Mouse (Mus musculus) cerebellum, adult (tissue): ENCODE results near the gene Acvr1b.

ENCODE experiments used
- ATAC-seq: cut with Nextera tagmentation; 2 replicates; pipeline ENCODE4 v1.9.2; 2017; ENCODE audit warnings: mild to moderate bottlenecking, moderate library complexity, mixed read lengths; ENCODE audit not compliant: insufficient number of reproducible peaks, low FRiP score, low TSS enrichment

Acvr1b gene

GRCm38 (mm10) chr15:101194951-101195823, 21.3 kb downstream of the Acvr1b start:
- ATAC-seq: no peak

GRCm38 (mm10) chr15:101196079-101196795, 22.4 kb downstream of the Acvr1b start:
- no peak for ATAC-seq

- ATAC-seq: no peak
Observed at GRCm38 (mm10) chr15:101196961-101197360, 23.1 kb downstream of the Acvr1b start.

GRCm38 (mm10) chr15:101197497-101198179, 23.8 kb downstream of the Acvr1b start:
- no peak for ATAC-seq

GRCm38 (mm10) chr15:101198218-101198617, 24.4 kb downstream of the Acvr1b start:
- ATAC-seq: peak; percentile 65

GRCm38 (mm10) chr15:101198850-101199249, 25.0 kb downstream of the Acvr1b start:
- ATAC-seq: no peak

GRCm38 (mm10) chr15:101200777-101201295, 27.0 kb downstream of the Acvr1b start:
- no peak; the same call in 1 of the 2 replicates for ATAC-seq

GRCm38 (mm10) chr15:101201414-101201813, 27.5 kb downstream of the Acvr1b start:
- ATAC-seq: peak; percentile 49

GRCm38 (mm10) chr15:101203673-101204072, 29.8 kb downstream of the Acvr1b start:
- no peak for ATAC-seq

GRCm38 (mm10) chr15:101204781-101205180, 30.9 kb downstream of the Acvr1b start:
- ATAC-seq: no peak

- 0 out of 2 replicates have a peak, but pooled peaks have one; percentile 54 for ATAC-seq
Observed at GRCm38 (mm10) chr15:101210228-101210627, 36.4 kb downstream of the Acvr1b start.

GRCm38 (mm10) chr15:101210998-101211613, 37.2 kb downstream of the Acvr1b start:
- peak; percentile 53; the same call in 1 of the 2 replicates for ATAC-seq

- ATAC-seq: no peak
Observed at GRCm38 (mm10) chr15:101212435-101212834, 38.6 kb downstream of the Acvr1b start.

GRCm38 (mm10) chr15:101215136-101215535, 41.3 kb downstream of the Acvr1b start:
- ATAC-seq: no peak

GRCm38 (mm10) chr15:101216036-101216435, 42.2 kb downstream of the Acvr1b start:
- no peak for ATAC-seq

GRCm38 (mm10) chr15:101220905-101221297, 47.0 kb downstream of the Acvr1b start:
- ATAC-seq: no peak

- ATAC-seq: peak; percentile 70
Observed at GRCm38 (mm10) chr15:101221298-101222104, 47.6 kb downstream of the Acvr1b start.

GRCm38 (mm10) chr15:101222897-101223482, 49.1 kb downstream of the Acvr1b start:
- no peak for ATAC-seq

GRCm38 (mm10) chr15:101223596-101223995, 49.7 kb downstream of the Acvr1b start:
- ATAC-seq: peak; percentile 3; the same call in 1 of the 2 replicates
